Mouse (Mus musculus) cerebellum, adult 2 months (tissue): ENCODE measurements at regions not wholly inside any gene's neighbourhood (a gene's known extent, or its start where the extent isn't known, plus 50 kb on each side); places are given as distances from the start of the nearest gene placed in this dataset.

Source experiments
- CTCF ChIP-seq: fragments of 200-500 bp; IDR thresholded peaks from 2 replicates; pipeline ENCODE4 v1.5.1; 2011; ENCODE audit warnings: low read depth, mild to moderate bottlenecking, control low read depth, low read length, moderate library complexity, borderline replicate concordance; ENCODE audit not compliant: insufficient read depth
- POLR2A ChIP-seq: fragments of 200-500 bp; IDR thresholded peaks from 2 replicates; pipeline ENCODE4 v1.6.1; 2011; ENCODE audit warnings: low read length, control low read depth, borderline replicate concordance; ENCODE audit not compliant: insufficient read depth

DNA sequence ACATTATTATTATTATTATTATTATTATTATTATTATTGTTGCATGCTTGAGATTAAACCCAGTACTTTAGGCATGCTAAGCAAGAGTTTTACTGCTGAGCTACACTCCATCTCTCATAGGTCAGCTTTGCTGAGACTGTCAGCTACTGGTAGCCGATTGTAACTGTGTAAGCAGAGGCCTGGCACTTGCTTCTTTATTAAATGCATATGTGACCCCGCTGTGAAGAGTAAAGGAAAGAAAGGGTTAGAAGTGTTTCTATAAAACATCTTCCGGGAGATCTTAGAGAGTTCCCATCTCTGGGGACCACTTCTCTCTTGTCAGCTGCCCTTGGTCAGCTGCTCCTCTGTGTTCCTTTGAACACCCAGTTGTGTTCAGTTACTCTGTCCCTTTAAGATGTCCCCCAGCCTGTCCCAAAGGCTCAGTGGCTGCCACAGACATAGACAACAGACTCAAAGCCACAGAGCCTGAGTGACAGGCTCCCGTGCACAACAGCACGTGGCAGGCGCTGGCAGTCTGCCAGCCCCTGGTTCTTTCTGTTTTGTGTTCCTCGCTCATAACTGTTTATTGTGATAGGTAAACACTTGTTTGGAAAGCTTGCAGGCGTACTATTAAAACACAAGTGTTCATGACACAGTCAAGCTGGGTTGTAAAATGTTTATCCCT lies 563.7 kb upstream of the Auts2 start:
- TF ChIP-seq POLR2A (no peak), CTCF (no peak)
